12 mouse cellular contexts compared by ENCODE assay signal in genomic region chr4:130563820-130564219, GRCm38 (mm10). TPM values are rescaled to one million over a fixed set of nuclear protein-coding genes. Genes with fewer than 3 reads are reported as not detected.
DNase-seq lines count a peak whose midpoint lies in the region; ATAC-seq lines count a peak whose summit lies in the region.
"Had no signal": no experiment of that assay in that cellular context is flagged by ENCODE, and none has a peak within 500 bp of the region (broad histone marks: within the 10 kb centered on the region; RNA-seq: fewer than 3 reads in every experiment).

No protein-coding gene starts in this region.

- H3K4me1 ChIP-seq in neural tube, embryonic 11.5 days (ENCODE audit: control insufficient read depth, insufficient read depth, low read length): peaks cover 39% of the 10 kb centered on the region
- H3K4me1 ChIP-seq in forebrain, embryonic 14.5 days (ENCODE audit: control insufficient read depth, insufficient read depth, low read length): peaks cover 41% of the 10 kb centered on the region
- H3K4me1 ChIP-seq in midbrain, embryonic 13.5 days (replicated peaks): peaks cover 80% of the 10 kb centered on the region
- H3K4me1 ChIP-seq: lung, embryonic 15.5 days had no signal

- no peaks in the 10 kb centered on the region for H3K36me3 ChIP-seq in neural tube, embryonic 11.5 days (ENCODE audit: control insufficient read depth, insufficient read depth, low read length)
- H3K36me3 ChIP-seq in forebrain, embryonic 14.5 days (ENCODE audit: control insufficient read depth, insufficient read depth, low read length): peaks cover 5% of the 10 kb centered on the region; the same call in 1 of the 2 replicates
- H3K36me3 ChIP-seq in midbrain, embryonic 13.5 days: peaks cover 6% of the 10 kb centered on the region; the same call in 1 of the 2 replicates
- H3K36me3 ChIP-seq: lung, embryonic 15.5 days had no signal

- H3K9ac ChIP-seq in neural tube, embryonic 11.5 days (ENCODE audit: low read length): peak overlapping the region; percentile 10; the same call in 1 of the 2 replicates
- H3K9ac ChIP-seq in forebrain, embryonic 14.5 days (ENCODE audit: low read length): no peak overlapping the region; the same call in 1 of the 2 replicates
- peak overlapping the region; percentile 12; the same call in 1 of the 2 replicates for H3K9ac ChIP-seq in midbrain, embryonic 13.5 days (replicated peaks)
- H3K9ac ChIP-seq: lung, embryonic 15.5 days had no signal

- peak; percentile 71 for DNase-seq in neural tube, embryonic 11.5 days (ENCODE audit: low spot score)
- DNase-seq in neural tube, embryonic 10.5 days (ENCODE audit: extremely low spot score, low spot score): no peak
- DNase-seq in forebrain, embryonic 14.5 days (ENCODE audit: low spot score): peak; percentile 85
- no peak for DNase-seq in ovary, postnatal 14 days (ENCODE audit: low spot score)
- no peak for DNase-seq in adrenal gland, postnatal 14 days
- DNase-seq in natural killer cell, adult 2 months (ENCODE audit: low spot score in 2 of 2): no peak
- DNase-seq: kidney, postnatal 4 days; liver had no signal

- H3K9me3 ChIP-seq in neural tube, embryonic 11.5 days (ENCODE audit: control insufficient read depth, low read length): no peaks in the 10 kb centered on the region
- H3K9me3 ChIP-seq in forebrain, embryonic 14.5 days (replicated peaks; ENCODE audit: control insufficient read depth, low read length): no peaks in the 10 kb centered on the region
- no peaks in the 10 kb centered on the region for H3K9me3 ChIP-seq in midbrain, embryonic 13.5 days
- H3K9me3 ChIP-seq: lung, embryonic 15.5 days had no signal

- WGBS in neural tube, embryonic 11.5 days: 26% methylated on average over 8 of the region's 8 CpGs
- WGBS in forebrain, embryonic 14.5 days: 8% methylated on average over 8 of the region's 8 CpGs
- WGBS in midbrain, embryonic 13.5 days: 20% methylated on average over 8 of the region's 8 CpGs

- no peak overlapping the region for H3K27ac ChIP-seq in neural tube, embryonic 11.5 days (ENCODE audit: low read depth, low read length)
- H3K27ac ChIP-seq in forebrain, embryonic 14.5 days (ENCODE audit: low read depth, low read length): no peak overlapping the region
- H3K27ac ChIP-seq in midbrain, embryonic 13.5 days: peak overlapping the region; percentile 64
- H3K27ac ChIP-seq: lung, embryonic 15.5 days had no signal

- H3K27me3 ChIP-seq in neural tube, embryonic 11.5 days (ENCODE audit: control insufficient read depth, insufficient read depth, low read length): no peaks in the 10 kb centered on the region
- H3K27me3 ChIP-seq in forebrain, embryonic 14.5 days (replicated peaks; ENCODE audit: control insufficient read depth, insufficient read depth, low read length): no peaks in the 10 kb centered on the region
- no peaks in the 10 kb centered on the region for H3K27me3 ChIP-seq in midbrain, embryonic 13.5 days
- H3K27me3 ChIP-seq: lung, embryonic 15.5 days had no signal

- H3K4me2 ChIP-seq in neural tube, embryonic 11.5 days (ENCODE audit: low read depth): no peak overlapping the region
- peak overlapping the region; percentile 14; the same call in 1 of the 2 replicates for H3K4me2 ChIP-seq in forebrain, embryonic 14.5 days (ENCODE audit: low read length)
- H3K4me2 ChIP-seq in midbrain, embryonic 13.5 days (replicated peaks): peak overlapping the region; percentile 40
- H3K4me2 ChIP-seq: lung, embryonic 15.5 days had no signal

- H3K4me3 ChIP-seq in neural tube, embryonic 11.5 days (ENCODE audit: low read depth, low read length): no peak overlapping the region
- H3K4me3 ChIP-seq in forebrain, embryonic 14.5 days (ENCODE audit: low read depth, low read length): no peak overlapping the region
- no peak overlapping the region for H3K4me3 ChIP-seq in midbrain, embryonic 13.5 days (replicated peaks)
- H3K4me3 ChIP-seq: lung, embryonic 15.5 days had no signal

- no peak; the same call in 1 of the 2 replicates for ATAC-seq in neural tube, embryonic 11.5 days (ENCODE audit: insufficient read depth, low FRiP score, low TSS enrichment)
- peak; percentile 81; the same call in 1 of the 2 replicates for ATAC-seq in forebrain, embryonic 14.5 days
- peak; percentile 79 for ATAC-seq in midbrain, embryonic 13.5 days
- ATAC-seq: CD4-positive, CD25-positive, alpha-beta regulatory T cell, adult 4 months; intestine, embryonic 16.5 days had no signal

RNA-seq across cellular contexts. Expression of gene Nkain1, which starts 10.2 kb away (rescaled TPM):
- polyA plus RNA-seq in neural tube, embryonic 11.5 days (2014; fragmentation: Nextera tagmentation; extraction: Ambion mirVana): 19.1 and 21.0 TPM in 2 replicates
- 12.6 and 15.8 TPM in 2 replicates for polyA plus RNA-seq in forebrain, embryonic 14.5 days (2014; fragmentation: Nextera tagmentation; extraction: Ambion mirVana)
- polyA plus RNA-seq in midbrain, embryonic 13.5 days (2015; fragmentation: Nextera tagmentation; extraction: Ambion mirVana): 8.5 and 14.3 TPM in 2 replicates
- 6.6 and 7.4 TPM in 2 replicates for total RNA-seq in adrenal gland, postnatal 14 days (2021)
- polyA plus RNA-seq: CD4-positive, CD25-positive, alpha-beta regulatory T cell, adult 4 months; intestine, embryonic 16.5 days had no signal

Comparison
In these comparisons a context has a peak if more than half of its experiments do, and no peak if none do; other contexts are left out.
1. DNase-seq: peak in neural tube, embryonic 11.5 days (single experiment) and forebrain, embryonic 14.5 days (single experiment); none in neural tube, embryonic 10.5 days (single experiment), ovary, postnatal 14 days (single experiment), adrenal gland, postnatal 14 days (single experiment) and natural killer cell, adult 2 months (0 of 2).